Mouse (Mus musculus): ENCODE measurements around the gene Flii.
A peak's percentile ranks its signal among the peaks of the same experiment; 100 is the strongest.

The Flii gene

DNA sequence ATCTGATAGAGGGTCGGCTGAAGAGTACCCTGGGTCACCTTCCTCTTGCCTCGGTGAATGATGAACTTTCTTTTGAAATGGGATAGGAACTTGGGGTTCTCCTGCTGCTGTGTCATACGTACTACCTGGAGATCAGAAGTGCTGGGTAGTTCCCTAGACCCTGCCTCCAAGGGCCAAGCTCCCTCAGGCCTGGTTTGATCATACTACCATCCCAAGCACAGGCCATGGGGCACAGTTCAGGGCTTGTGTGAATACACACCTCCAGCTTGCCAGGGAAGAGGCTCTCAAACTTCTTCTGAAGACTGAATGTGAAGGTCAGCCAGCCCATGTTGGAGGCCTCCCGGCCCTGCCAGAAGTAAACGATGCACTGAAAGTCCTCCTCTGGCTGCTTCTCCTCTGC lies 11.2 kb downstream of the Flii start:
- no peak for DNase-seq (ENCODE audit: low spot score in 2 of 2)

DNA sequence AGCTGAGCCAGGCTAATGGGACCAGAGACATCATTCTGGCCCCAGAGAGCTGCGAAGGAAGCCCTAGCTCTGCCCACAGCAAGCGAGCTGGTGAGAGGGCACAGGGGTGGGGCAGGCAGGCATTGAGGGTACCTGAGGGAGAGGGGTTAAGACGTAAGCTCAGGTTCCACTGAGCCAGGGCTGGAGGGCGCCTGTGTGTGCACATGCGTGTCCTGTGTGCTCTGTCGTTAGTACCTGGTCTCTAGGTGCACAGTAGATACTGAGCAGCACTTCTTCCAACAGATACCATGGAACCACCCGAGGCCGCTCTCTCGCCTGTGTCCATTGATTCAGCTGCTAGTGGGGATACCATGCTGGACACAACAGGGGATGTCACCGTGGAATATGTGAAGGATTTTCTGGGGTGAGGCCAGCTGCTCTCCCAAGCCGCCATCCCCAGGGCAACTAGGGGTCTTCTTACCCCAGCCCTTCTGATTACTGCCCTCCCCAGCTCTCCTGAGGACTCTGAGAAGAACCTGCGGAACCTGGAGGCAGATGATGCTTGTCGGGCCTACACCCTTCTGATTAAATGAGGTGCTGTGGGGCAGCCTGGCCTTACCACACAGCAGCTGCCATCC lies 14.3 kb downstream of the Flii start:
- no peak for DNase-seq (ENCODE audit: low spot score in 2 of 2)

DNA sequence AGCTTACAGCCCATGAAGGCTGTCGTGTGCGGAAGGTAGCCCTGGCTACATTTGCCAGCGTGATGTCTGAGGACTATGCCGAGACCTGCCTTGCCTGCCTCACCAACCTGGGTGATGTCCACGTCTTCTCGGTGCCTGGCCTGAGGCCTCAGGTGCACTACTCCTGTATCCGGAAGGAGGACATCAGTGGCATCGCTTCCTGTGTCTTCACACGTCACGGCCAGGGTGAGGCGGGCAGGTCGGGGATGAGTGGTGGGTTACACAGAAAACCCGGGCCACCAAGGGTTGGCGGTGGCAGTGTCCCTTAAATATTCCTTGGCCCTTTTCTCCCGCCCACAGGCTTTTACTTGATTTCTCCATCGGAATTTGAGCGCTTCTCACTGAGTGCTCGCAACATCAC lies 15.0 kb downstream of the Flii start:
- DNase-seq (ENCODE audit: low spot score in 2 of 2): no peak

DNA sequence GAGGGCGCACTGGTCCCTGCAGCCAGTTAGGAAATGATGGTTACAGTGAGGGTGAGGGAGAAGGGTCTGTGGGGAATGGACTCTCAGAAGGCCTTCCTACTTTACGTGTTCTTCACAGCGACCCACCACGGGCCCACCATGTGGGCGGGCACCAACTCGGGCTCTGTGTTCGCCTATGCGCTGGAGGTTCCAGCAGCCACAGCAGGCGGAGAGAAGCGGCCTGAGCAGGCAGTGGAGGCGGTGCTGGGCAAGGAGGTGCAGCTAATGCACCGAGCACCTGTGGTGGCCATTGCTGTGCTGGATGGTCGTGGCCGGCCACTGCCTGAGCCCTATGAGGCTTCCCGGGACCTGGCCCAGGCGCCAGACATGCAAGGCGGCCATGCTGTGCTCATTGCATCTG lies 15.8 kb downstream of the Flii start:
- no peak for DNase-seq (ENCODE audit: low spot score in 2 of 2)

DNA sequence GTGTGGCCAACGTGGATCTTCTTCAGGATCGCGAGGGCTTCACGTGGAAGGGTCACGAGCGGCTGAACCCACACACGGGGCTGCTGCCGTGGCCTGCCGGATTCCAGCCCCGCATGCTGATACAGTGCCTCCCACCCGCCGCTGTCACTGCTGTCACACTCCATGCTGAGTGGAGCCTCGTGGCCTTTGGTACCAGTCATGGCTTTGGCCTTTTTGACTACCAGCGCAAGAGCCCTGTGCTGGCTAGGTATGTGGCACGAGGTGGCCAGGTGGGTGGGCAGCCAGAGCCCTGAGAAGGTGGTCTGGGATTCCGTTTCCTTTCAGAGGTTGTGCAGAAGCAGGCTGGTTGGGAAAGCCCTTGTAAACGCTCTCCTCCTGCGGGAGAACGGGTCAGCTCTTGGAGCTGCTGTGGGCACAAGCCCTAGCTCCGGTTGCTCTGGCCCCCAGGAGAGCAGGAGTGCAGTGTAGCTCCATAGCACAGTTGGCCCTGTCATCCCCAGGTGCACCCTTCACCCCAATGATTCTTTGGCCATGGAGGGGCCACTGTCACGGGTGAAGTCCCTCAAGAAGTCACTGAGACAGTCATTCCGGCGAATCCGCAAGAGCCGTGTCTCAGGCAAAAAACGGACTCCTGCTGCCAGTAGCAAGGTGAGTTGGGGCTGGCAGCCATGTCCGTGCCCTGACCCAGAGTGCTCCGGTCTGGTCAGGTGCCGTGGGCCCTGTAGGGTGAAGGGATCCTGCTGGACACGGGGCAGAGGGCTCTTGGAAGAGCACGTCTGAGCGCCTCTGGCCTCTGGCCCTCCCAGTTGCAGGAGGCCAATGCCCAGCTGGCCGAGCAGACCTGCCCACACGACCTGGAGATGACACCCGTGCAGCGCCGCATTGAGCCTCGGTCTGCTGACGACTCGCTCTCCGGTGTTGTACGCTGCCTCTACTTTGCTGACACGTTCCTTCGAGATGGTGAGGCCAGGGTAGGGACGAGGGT lies 17.3 kb downstream of the Flii start:
- no peak for DNase-seq (ENCODE audit: low spot score in 2 of 2)

DNA sequence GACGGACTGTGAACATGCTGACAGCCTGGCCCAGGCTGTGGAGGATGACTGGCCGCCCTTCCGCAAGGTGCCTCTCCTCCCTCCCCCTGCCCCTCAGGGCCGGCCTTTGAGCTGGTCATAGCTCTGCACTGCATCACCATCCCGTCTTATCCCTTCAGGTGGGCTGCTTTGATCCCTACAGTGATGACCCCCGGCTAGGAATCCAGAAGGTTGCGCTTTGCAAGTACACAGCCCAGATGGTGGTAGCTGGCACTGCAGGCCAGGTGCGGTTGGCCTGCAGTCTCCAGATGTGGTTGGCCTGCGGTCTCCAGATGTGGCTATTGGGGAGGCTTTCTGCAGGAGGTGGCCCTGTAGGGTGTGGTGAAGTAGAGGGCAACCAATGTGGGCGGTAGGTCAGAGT lies 18.4 kb downstream of the Flii start:
- DNase-seq (ENCODE audit: low spot score in 2 of 2): no peak

DNA sequence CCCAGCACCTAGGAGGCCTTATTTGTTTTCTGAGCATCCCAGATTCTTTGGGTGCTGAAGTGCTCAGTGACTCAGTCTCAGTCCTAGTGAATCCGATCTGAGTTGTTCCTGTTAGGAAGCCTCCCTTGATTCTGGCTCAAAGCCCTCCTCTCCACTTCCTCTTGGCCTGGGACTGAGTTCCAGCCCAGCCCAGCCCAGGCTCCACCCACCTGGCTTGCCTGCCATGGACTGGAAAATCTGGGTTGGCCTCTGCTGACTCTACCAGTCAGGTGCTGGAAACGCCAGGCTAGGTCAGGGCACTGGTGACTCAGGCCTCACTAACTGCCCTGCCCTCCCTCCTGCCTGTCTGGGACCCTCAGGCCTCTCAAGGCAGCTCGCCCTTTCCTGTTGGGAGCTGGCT lies 19.4 kb downstream of the Flii start:
- peak; percentile 94 to 95 for DNase-seq (ENCODE audit: low spot score in 2 of 2)

DNA sequence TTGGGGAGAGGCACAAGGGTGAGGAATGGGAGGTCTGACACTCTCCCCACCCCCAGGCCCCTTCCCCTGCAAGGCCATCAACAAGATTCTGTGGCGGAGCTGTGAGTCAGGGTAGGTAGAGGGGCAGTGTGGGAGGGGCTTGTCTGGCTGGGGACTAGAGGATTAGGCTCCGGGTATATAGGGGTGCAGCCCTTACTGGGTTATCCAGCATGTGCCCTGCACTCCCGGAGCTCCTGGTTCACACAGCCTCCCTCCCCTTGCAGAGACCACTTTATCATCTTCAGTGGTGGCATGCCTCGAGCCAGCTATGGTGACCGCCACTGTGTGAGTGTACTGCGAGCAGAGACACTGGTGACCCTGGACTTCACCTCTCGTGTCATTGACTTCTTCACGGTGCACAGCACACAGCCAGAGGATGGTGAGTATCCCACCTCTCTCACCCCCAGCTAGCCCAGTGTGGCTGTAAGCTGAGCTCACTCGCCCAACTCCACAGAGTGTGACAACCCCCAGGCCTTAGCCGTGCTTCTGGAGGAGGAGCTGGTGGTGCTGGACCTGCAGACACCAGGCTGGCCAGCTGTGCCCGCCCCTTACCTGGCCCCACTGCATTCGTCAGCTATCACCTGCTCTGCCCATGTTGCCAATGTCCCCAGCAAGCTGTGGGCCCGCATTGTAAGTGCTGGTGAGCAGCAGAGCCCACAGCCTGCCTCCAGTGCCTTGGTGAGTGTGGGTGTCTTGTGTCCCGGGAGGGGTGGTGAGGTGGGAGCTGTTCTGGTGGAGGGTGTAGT lies 20.2 kb downstream of the Flii start:
- no peak for DNase-seq (ENCODE audit: low spot score in 2 of 2)

DNA sequence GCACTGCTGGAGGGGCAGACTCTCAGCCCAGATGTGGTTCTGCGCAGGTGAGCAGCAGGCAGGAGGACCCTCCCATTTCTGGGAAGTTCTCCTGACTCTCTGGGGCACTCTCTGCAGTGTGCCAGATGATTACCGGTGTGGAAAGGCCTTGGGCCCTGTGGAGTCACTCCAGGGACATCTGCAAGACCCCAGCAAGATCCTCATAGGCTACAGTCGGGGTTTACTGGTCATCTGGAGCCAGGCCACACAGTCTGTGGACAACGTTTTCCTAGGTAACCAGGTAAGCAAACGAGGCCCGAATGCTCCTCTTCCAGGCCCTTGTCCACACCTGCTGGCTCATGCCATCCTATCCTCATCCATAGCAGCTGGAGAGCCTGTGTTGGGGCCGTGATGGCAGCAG lies 21.0 kb downstream of the Flii start:
- DNase-seq (ENCODE audit: low spot score in 2 of 2): no peak

DNA sequence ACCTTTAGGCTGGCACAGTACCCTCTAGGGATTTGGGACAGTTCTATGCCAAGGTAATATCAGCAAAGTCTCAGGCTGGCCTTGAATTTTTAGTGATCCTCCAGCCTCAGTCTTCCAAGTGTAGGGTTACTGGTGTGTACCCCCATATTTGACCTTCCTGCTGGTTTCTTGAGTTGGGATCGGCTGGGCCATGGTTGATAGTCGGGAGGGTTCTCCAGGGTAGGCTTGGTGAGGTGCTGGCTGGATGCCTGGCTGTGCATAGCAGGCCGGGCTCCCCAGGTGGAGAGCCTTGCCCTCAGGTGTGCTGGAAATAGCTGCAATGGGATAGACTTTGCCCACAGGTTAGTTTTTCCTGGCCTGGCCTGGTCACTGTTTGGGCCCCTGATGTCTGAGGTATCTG lies 21.8 kb downstream of the Flii start:
- DNase-seq (ENCODE audit: low spot score in 2 of 2): no peak

DNA sequence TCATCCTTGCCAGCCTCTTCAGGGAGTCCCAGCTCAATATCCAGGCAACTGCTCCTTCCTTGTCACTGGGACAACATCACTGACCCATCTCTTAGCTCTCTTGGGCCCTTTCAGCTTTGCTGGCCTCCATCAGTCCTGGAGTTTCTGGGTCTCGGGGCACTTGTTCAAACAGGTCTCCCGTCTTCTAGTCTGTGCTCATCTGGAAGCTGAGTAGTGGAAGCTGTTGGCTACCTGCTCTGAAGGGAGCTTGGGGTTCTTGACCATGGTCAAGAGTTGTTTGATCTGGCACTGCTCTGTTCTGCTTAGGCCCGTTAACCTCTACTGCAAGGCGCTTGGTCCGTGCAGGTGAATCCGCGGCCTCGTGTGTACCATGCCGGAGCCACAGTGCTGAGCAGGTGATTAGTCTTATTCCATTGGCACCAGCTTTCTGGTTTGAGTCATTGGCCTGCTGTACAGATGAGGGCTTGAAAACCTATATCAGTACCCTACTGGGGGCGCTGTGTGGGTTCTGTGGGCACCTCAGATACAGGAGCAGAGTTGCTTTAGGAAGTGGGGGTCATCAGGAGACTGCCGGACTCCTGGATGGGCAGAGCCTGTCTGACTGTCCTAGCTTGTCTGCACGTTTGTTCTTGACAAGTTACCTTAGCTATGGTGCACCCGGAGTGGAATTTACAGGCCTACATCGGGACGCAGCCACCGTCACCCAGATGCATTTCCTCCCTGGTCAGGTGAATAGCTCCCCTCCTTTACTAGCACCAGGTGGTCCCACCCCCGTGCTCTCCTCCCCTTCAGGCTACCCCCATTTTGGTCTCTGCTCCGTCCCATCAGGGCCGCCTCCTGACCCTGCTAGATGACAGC lies 22.8 kb downstream of the Flii start:
- peak in 1 of 2 experiments; percentile 0 for DNase-seq (ENCODE audit: low spot score in 2 of 2)

DNA sequence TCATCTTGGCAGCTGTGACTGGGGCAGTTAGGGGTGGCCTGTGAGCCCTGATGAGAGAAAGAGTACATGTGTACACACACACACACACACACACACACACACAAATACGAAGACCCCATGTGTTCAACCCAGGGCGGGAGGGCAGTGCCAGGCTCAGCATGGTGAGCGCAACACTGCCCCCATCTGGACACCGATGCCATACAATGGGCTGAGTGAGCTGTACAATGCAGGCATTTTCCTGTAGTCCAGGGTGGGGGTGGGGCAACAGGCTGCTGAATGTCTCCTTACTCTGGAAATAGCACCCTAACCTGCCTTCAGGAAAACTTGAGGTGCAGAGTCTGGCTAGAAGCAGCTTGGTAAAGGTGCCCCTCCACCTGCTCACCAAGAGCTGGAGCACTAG lies 23.9 kb downstream of the Flii start:
- no peak for DNase-seq (ENCODE audit: low spot score in 2 of 2)

DNA sequence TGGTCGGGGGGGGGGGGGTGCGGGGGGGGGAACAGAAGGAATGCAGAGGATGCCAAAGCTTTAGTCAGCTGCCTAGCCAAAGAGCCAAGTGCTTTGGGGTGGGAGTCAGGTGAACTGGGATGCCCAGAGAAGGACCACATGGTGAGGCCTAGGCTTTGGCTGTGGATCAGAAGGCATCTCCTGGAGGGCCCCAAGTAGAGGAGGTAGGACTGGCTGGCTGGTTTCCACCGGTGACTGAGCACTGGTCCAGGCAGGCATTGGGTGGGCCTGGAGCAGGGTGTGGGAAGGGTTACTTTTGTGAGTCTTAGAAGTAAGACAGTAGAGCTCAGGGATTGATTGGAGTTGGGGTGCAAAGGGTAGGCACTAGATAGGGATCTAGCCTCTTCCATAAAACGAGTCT lies 25.5 kb downstream of the Flii start:
- DNase-seq (ENCODE audit: low spot score in 2 of 2): no peak

DNA sequence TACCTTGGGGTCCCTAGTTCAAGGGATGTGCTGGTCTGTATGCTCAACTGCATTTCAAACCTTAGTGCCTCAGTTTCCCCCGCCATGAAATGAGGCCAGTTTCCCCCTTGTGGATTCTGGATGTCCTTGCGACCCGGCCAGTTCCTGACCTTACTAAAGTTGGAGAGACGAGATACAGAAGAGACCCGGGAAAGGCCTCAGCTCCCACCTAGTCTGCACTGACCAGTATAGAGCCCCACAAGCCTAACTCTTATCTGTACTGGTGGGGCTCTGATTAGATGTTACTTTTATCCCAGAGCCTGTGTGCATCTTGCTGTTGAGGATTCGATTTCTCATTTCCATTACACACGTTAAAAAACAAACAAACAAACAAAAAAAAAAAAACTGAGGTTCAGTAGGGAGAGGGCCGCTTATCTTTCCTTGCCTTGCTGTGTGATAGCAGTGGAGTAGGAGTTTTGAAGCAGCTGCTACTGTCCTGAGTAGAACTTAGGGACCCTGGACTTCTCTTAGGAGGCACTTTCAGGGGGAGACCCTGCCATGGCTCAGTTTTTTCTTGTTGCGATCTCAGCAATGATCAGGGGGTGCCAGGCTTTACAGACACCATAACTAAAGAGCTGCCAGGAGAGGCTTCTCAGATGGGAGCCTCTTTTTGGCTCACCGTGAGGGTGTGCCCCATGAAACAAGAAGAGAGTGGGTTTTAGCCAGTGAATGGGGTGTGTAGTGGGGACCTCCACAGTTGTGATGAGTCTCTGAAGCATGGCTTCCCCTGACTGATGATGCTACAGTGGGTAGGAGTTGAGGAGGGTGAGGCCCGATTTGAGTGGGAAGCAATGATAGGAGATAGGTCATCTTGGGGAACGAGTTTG lies 26.5 kb downstream of the Flii start:
- no peak for DNase-seq (ENCODE audit: low spot score in 2 of 2)

DNA sequence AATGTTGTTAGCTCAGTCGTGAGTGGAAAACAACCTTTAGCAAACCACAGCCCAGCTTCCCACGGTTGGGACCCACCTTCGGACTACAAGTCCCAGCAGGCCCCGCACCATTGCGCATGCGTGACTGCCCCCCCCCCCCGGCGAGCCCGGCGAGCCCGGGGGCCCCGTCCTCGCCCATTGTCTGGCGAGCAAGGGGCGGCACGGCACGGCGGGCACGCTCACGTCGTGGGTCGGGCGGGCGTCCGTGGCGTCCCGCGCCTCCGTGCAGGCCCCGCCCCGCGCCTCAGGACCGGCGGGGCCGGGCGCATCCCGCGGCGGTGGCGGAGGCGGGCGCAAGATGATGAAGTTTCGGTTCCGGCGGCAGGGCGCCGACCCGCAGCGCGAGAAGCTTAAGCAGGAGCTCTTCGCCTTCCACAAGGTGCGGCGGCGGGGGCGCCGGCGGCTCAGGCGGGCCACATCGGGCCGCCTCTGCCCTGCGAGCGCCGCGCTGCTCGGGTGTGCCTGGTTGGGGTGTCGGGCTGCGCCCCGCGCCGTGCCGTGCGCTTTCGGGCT lies 27.5 kb downstream of the Flii start, which contains the start of gene Llgl1:
Llgl1 (plus strand) TSS at position 200 of the 552 bp plus-strand sequence.
- DNase-seq (ENCODE audit: low spot score in 2 of 2): peak; percentile 86 to 87

DNA sequence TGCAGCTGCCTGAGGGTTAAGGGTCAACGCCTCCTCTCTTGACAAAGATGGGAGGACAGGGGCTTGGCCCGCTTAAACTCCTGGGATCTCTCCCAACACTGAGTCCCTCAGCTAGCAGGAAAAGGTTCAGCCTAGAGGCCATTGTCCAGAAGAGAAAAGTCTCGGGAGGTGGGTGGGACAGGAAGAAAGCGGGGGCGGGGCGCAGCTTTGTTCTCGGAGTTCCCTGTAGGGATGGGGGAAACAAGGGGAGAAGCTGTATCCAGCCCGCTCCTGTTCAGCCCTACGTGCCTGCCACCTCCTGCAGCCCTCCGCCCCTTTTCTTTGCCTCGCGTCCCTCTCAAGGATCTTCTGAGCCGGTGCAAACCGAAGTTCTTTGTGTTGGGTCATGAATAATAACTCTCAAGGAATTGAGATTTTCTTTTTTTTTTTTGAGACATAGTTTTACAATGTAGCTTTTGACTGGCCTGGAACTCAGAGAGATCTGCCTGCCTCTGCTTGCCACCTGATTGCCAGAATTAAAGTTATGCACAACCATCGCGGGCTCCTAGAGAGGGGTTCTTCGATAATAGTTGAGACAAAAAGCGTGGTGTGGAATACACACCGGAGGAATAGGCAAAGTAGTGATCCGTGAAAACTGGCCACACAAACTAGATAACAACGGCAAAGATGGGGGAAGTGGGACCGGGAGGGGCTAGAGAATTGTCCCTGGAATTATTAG lies 28.1 kb downstream of the Flii start:
- peak; percentile 83 to 85 for DNase-seq (ENCODE audit: low spot score in 2 of 2)

DNA sequence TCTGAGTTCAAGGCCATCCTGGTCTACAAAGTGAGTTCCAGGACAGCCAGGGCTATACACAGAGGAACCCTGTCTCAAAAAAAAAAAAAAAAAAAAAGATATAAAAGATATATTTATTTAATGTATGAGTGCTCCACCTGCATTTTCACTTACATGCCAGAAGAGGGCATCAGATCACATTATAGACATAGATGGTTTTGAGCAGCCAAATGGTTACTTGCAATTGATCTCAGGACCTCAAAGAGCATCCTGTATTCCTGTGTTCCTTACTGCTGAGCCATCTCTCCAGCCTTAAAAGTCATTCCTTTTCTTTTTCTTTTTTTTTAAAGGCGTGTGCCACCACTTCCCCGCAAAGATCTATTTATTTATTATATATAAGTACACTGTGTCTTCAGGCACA lies 29.5 kb downstream of the Flii start:
- DNase-seq (ENCODE audit: low spot score in 2 of 2): peak in 1 of 2 experiments; percentile 9

DNA sequence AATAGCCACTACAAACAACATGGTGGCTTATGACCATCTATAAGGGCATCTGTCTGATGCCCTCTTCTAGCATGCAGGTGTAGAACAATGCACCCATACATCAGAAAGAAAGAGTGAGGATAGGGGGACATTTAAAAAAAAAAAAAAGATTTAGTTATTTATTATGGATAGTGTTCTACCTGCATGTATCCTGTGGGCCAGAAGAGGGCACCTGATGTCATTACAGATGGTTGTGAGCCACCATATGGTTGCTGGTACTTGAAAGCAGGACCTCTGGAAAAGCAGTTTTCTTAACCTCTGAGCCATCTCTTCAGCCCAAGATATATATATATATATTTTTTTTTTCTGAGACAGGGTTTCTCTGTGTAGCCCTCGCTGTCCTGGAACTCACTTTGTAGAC lies 30.9 kb downstream of the Flii start:
- no peak for DNase-seq (ENCODE audit: low spot score in 2 of 2)

All from heart, adult 9 months (tissue).